Mouse (Mus musculus) CH12.LX (cell line): Measurements from ENCODE around the gene Ubiad1. TPM values are rescaled to one million over a fixed set of nuclear protein-coding genes. Genes with fewer than 3 reads are reported as not detected.

Experiments used
- DNase-seq: peaks from one replicate; pipeline ENCODE4 v3.0.0-alpha.2; 2013; ENCODE audit errors: extremely low read depth
- H3K27ac ChIP-seq: 2 replicates; pipeline ENCODE4 v1.5.1; 2012; ENCODE audit warnings: low read depth, mild to moderate bottlenecking, control low read depth, moderate library complexity; ENCODE audit not compliant: insufficient read depth
- H3K27me3 ChIP-seq: replicated peaks from 2 replicates; pipeline ENCODE3; 2012; ENCODE audit warnings: inconsistent platforms
- H3K36me3 ChIP-seq, 2 experiments: replicated peaks in 1 of 2; 2 replicates each; pipeline versions ENCODE3 to v1.6.1; 2012; ENCODE audit warnings: inconsistent platforms in 1 of 2, low read length in 1 of 2, mild to moderate bottlenecking in 1 of 2, mixed read lengths in 1 of 2, moderate library complexity in 1 of 2; ENCODE audit not compliant: control insufficient read depth in 1 of 2, insufficient read depth in 1 of 2
- H3K4me1 ChIP-seq, 2 experiments: 2 replicates each; pipeline ENCODE4 v1.6.1; 2012; ENCODE audit warnings: inconsistent platforms in 1 of 2, moderate library complexity in 1 of 2; ENCODE audit not compliant: insufficient read depth in 2 of 2, control insufficient read depth in 1 of 2
- H3K4me2 ChIP-seq: 2 replicates; pipeline ENCODE4 v1.6.1; 2012; ENCODE audit warnings: low read depth, mild to moderate bottlenecking, control low read depth; ENCODE audit not compliant: poor library complexity, insufficient read depth, severe bottlenecking
- H3K4me3 ChIP-seq, 3 experiments: fragments of 150-350 bp in 1 of 3; sonication (generic) in 1 of 3; replicated peaks in 1 of 3; 2 replicates each; pipeline versions ENCODE3 to v1.5.1; 2011 to 2012; ENCODE audit warnings: low read depth in 2 of 3, low read length in 2 of 3, mild to moderate bottlenecking in 2 of 3, moderate library complexity in 2 of 3, control low read depth in 1 of 3, improper control_type of control experiment in 1 of 3, inconsistent platforms in 1 of 3, mixed read lengths in 1 of 3; ENCODE audit not compliant: poor library complexity in 1 of 3
- H3K79me2 ChIP-seq: replicated peaks from 2 replicates; pipeline ENCODE4 v1.6.1; 2012; ENCODE audit warnings: mild to moderate bottlenecking, moderate library complexity; ENCODE audit not compliant: control insufficient read depth, poor library complexity, insufficient read depth, severe bottlenecking; ENCODE audit errors: extremely low read depth
- H3K9ac ChIP-seq: 2 replicates; pipeline ENCODE4 v1.6.1; 2012; ENCODE audit warnings: low read depth, mild to moderate bottlenecking, control low read depth, moderate library complexity; ENCODE audit not compliant: insufficient read depth
- H3K9me3 ChIP-seq: replicated peaks from 2 replicates; pipeline ENCODE3; 2012; ENCODE audit warnings: low read length, inconsistent platforms, mixed read lengths
- CTCF ChIP-seq, 2 experiments: IDR thresholded peaks in 1 of 2; conservative IDR thresholded peaks in 1 of 2; 2 replicates each; pipeline ENCODE4 v1.5.1; 2011 to 2012; ENCODE audit warnings: low read depth in 2 of 2, low read length in 2 of 2, improper control_type of control experiment in 1 of 2, inconsistent platforms in 1 of 2, mild to moderate bottlenecking in 1 of 2, moderate library complexity in 1 of 2
- E2F4 ChIP-seq: IDR thresholded peaks from 2 replicates; pipeline ENCODE4 v1.6.1; 2011; ENCODE audit warnings: low read depth, low read length, improper control_type of control experiment; ENCODE audit not compliant: insufficient replicate concordance
- ETS1 ChIP-seq: conservative IDR thresholded peaks from 2 replicates; pipeline ENCODE4 v1.6.1; 2012; ENCODE audit warnings: low read depth, mild to moderate bottlenecking, inconsistent platforms, low read length, improper control_type of control experiment, moderate library complexity
- HCFC1 ChIP-seq: IDR thresholded peaks from 2 replicates; pipeline ENCODE4 v1.6.1; 2012; ENCODE audit warnings: low read depth, mild to moderate bottlenecking, inconsistent platforms, low read length, improper control_type of control experiment
- IRF4 ChIP-seq: IDR thresholded peaks from 2 replicates; pipeline ENCODE4 v1.6.1; 2014; ENCODE audit warnings: low read depth, mild to moderate bottlenecking, inconsistent platforms, low read length, improper control_type of control experiment
- MAFK ChIP-seq: IDR thresholded peaks from 2 replicates; pipeline ENCODE4 v1.6.1; 2011; ENCODE audit warnings: low read length, improper control_type of control experiment; ENCODE audit not compliant: insufficient replicate concordance
- MAX ChIP-seq: IDR thresholded peaks from 2 replicates; pipeline ENCODE4 v1.6.1; 2011; ENCODE audit warnings: low read length, improper control_type of control experiment
- MXI1 ChIP-seq: IDR thresholded peaks from 2 replicates; pipeline ENCODE4 v1.6.1; 2011; ENCODE audit warnings: mild to moderate bottlenecking, low read depth, low read length, improper control_type of control experiment
- MYC ChIP-seq: IDR thresholded peaks from 2 replicates; pipeline ENCODE4 v1.6.1; 2011; ENCODE audit warnings: low read depth, mild to moderate bottlenecking, improper control_type of control experiment, low read length
- NELFE ChIP-seq: IDR thresholded peaks from 2 replicates; pipeline ENCODE4 v1.6.1; 2011; ENCODE audit warnings: low read depth, low read length, improper control_type of control experiment
- NRF1 ChIP-seq: IDR thresholded peaks from 2 replicates; pipeline ENCODE4 v1.6.1; 2014; ENCODE audit warnings: low read depth, mild to moderate bottlenecking, inconsistent platforms, low read length, improper control_type of control experiment, moderate library complexity
- SIN3A ChIP-seq: IDR thresholded peaks from 2 replicates; pipeline ENCODE4 v1.6.1; 2012; ENCODE audit warnings: low read length, improper control_type of control experiment, inconsistent platforms
- USF2 ChIP-seq: conservative IDR thresholded peaks from 2 replicates; pipeline ENCODE4 v1.6.1; 2011; ENCODE audit warnings: low read depth, low read length, improper control_type of control experiment
- ZC3H11A ChIP-seq: IDR thresholded peaks from 2 replicates; pipeline ENCODE4 v1.6.1; 2012; ENCODE audit warnings: low read depth, mild to moderate bottlenecking, inconsistent platforms, low read length, improper control_type of control experiment
- dilution Hi-C: fragments of 300-500 bp; cut with MboI; formaldehyde crosslinking; loops from 2 replicates; pipeline ENCODE4 v1.14.3; 2020; ENCODE audit warnings: low sequenced_read_pairs; ENCODE audit not compliant: extremely low pct_unique_long_range_greater_than_20kb, extremely low pct_ligation_motif_present
- in situ Hi-C: fragments of 300-500 bp; cut with MboI; formaldehyde crosslinking; loops from 3 replicates; pipeline ENCODE4 v1.14.3; 2019; ENCODE audit warnings: low sequenced_read_pairs, low pct_ligation_motif_present, low pct_unique_long_range_greater_than_20kb, mixed read lengths
- polyA plus RNA-seq: library from polyadenylated mRNA; unstranded; fragments of >175 nt; gene quantifications from 2 replicates; pipeline ENCODE4 v1.2.1, GENCODE M21; 2012; ENCODE audit warnings: low read depth; ENCODE audit not compliant: insufficient read length
- total RNA-seq, 2 experiments: library from RNA; depleted of rRNA; stranded (reverse); fragments of 300-350 nt in 1 of 2; fragments of >200 nt in 1 of 2; gene quantifications; 2 replicates each; pipeline ENCODE4 v1.2.3; 2012 to 2014

The Ubiad1 gene
- total and polyA plus RNA-seq, 3 experiments, result 20.5 to 21.9 (median 20.9) TPM

GRCm38 (mm10) chr4:148442598-148442997 is 2.0 kb downstream of the Ubiad1 start:
- dilution Hi-C loops (no loop called here), in situ Hi-C loops (no loop called here)
- no peak for DNase-seq
- Histone ChIP-seq H3K4me2 (peak overlapping the region; percentile 76), H3K4me1 (peaks cover 7 to 41% of the 10 kb centered on the region in 2 experiments), H3K9me3 (no peaks in the 10 kb centered on the region), H3K4me3 (peak overlapping the region in 1 of 3 experiments; percentile 33), H3K36me3 (peaks cover 0 to 41% of the 10 kb centered on the region in 2 experiments), H3K27ac (no peak overlapping the region), H3K9ac (peak overlapping the region; percentile 42; the same call in 1 of the 2 replicates), H3K79me2 (peaks cover 28% of the 10 kb centered on the region), H3K27me3 (no peaks in the 10 kb centered on the region)
- TF ChIP-seq SIN3A (no peak), MYC (no peak)

- Histone ChIP-seq H3K27me3 (no peaks in the 10 kb centered on the region), H3K4me1 (peaks cover 7 to 41% of the 10 kb centered on the region in 2 experiments), H3K4me3 (peak overlapping the region in 1 of 3 experiments; percentile 22), H3K9ac (peak overlapping the region; percentile 42; the same call in 1 of the 2 replicates), H3K36me3 (peaks cover 0 to 48% of the 10 kb centered on the region in 2 experiments), H3K4me2 (peak overlapping the region; percentile 76), H3K27ac (no peak overlapping the region), H3K9me3 (no peaks in the 10 kb centered on the region), H3K79me2 (peaks cover 30% of the 10 kb centered on the region)
- no peak for TF ChIP-seq MXI1
- no peak for TF ChIP-seq USF2
- TF ChIP-seq MAX, result no peak
- TF ChIP-seq E2F4, result no peak
- no peak for TF ChIP-seq IRF4
- TF ChIP-seq CTCF (conservative IDR thresholded peaks at IDR 0.05 in 1 of 2, IDR thresholded peaks at IDR 0.05 in 1 of 2; ENCODE audit: low read depth in 2 of 2, low read length in 2 of 2), result no peak
- no peak for TF ChIP-seq ETS1
- no peak for TF ChIP-seq ZC3H11A
- TF ChIP-seq MAFK, result no peak
- no peak for TF ChIP-seq HCFC1
- TF ChIP-seq NELFE, result no peak
- no peak for TF ChIP-seq MYC
- no peak for TF ChIP-seq NRF1
- in situ Hi-C loops, result no loop called here
- dilution Hi-C loops, result no loop called here
- no peak for DNase-seq
Observed at GRCm38 (mm10) chr4:148441931-148442330, 2.6 kb downstream of the Ubiad1 start.
